Mouse (Mus musculus): ENCODE data around the gene Spry1. TPM values are rescaled to one million over a fixed set of nuclear protein-coding genes. Genes with fewer than 3 reads are reported as not detected.
A peak's percentile ranks its signal among the peaks of the same experiment; 100 is the strongest.

Spry1 gene
- total and polyA plus RNA-seq, 3 experiments = not detected

DNA sequence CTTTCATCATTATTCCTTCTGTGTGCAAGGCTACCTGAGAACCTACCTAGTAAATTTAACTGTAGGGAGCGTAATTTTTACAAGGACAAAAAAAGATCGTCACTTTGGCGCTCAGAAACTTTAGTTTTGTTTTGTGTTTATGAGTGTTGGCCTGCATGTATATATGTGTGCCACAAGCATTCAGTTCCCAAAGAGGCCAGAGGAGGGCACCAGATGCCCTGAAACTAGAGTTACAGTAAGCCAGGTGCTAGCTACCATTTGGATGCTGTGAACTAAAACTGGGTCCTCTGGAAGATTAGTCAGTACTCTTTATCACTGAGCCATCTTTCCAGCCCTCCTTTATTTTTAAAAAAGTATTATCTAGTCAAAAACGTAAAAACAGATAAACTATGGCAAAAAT lies 30.8 kb upstream of the Spry1 start:
- H3K9ac ChIP-seq (ENCODE audit: insufficient read depth, low read depth) = no peak overlapping the region
- H3K4me2 ChIP-seq (ENCODE audit: insufficient read depth, low read depth, poor library complexity, severe bottlenecking) = no peak overlapping the region
- no peaks in the 10 kb centered on the region for H3K27me3 ChIP-seq (replicated peaks)
- no peak overlapping the region for H3K27ac ChIP-seq (ENCODE audit: insufficient read depth, low read depth)
- in situ Hi-C loops (cut with MboI; ENCODE audit: low pct_ligation_motif_present, low pct_unique_long_range_greater_than_20kb, low sequenced_read_pairs) (no loop called here), dilution Hi-C loops (cut with MboI; ENCODE audit: extremely low pct_ligation_motif_present, extremely low pct_unique_long_range_greater_than_20kb, low sequenced_read_pairs) (no loop called here)
- H3K4me1 ChIP-seq (ENCODE audit: control insufficient read depth in 1 of 2, insufficient read depth in 2 of 2) = peaks cover 0 to 2% of the 10 kb centered on the region in 2 experiments; a peak in 1 of 4 replicates
- no peaks in the 10 kb centered on the region for H3K79me2 ChIP-seq (replicated peaks; ENCODE audit: control insufficient read depth, extremely low read depth, insufficient read depth, poor library complexity, severe bottlenecking)
- no peaks in the 10 kb centered on the region for H3K36me3 ChIP-seq (replicated peaks in 1 of 2; ENCODE audit: control insufficient read depth in 1 of 2, insufficient read depth in 1 of 2, low read length in 1 of 2)
- no peak overlapping the region for H3K4me3 ChIP-seq (replicated peaks in 1 of 3; ENCODE audit: low read depth in 2 of 3, low read length in 2 of 3, poor library complexity in 1 of 3)
- TF ChIP-seq SMC3 (IDR thresholded peaks at IDR 0.05; ENCODE audit: low read depth, low read length) (peak; percentile 14; the same call in 1 of the 2 replicates), JUND (conservative IDR thresholded peaks at IDR 0.05; ENCODE audit: low read depth, low read length) (no peak), CTCF (conservative IDR thresholded peaks at IDR 0.05 in 1 of 2, IDR thresholded peaks at IDR 0.05 in 1 of 2; ENCODE audit: low read depth in 2 of 2, low read length in 2 of 2) (peak in 1 of 2 experiments; percentile 48; a peak in 2 of 4 replicates), RAD21 (IDR thresholded peaks at IDR 0.05; ENCODE audit: low read depth, low read length) (peak; percentile 42)
- DNase-seq (ENCODE audit: extremely low read depth) = peak; percentile 14
- H3K9me3 ChIP-seq (replicated peaks; ENCODE audit: low read length) = peaks cover 2% of the 10 kb centered on the region

DNA sequence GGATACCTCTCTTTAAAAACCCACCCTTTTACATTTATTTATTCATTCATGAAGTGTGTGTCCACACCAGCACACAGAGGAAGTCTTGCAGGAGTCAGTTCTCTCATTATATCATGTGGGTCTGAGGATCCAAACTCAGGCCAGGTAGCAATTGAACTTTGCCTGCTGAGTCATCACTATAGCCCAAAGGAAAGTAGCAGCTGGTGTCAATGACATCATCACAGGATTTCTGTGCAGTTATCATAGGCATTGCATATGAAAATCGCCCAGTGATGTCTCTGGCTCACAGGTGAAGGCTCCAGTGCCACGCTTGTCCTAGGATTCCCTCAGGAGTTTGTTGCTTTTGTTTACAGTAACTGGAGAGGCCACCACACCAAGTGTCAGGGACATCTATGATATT lies 29.1 kb upstream of the Spry1 start:
- TF ChIP-seq MAFK (IDR thresholded peaks at IDR 0.05; ENCODE audit: insufficient replicate concordance, low read length) (peak; percentile 63; the same call in 1 of the 2 replicates), GABPA (IDR thresholded peaks at IDR 0.05; ENCODE audit: insufficient replicate concordance, low read depth, low read length) (no peak)
- H3K79me2 ChIP-seq (replicated peaks; ENCODE audit: control insufficient read depth, extremely low read depth, insufficient read depth, poor library complexity, severe bottlenecking) = no peaks in the 10 kb centered on the region
- H3K4me2 ChIP-seq (ENCODE audit: insufficient read depth, low read depth, poor library complexity, severe bottlenecking) = no peak overlapping the region
- in situ Hi-C loops (cut with MboI; ENCODE audit: low pct_ligation_motif_present, low pct_unique_long_range_greater_than_20kb, low sequenced_read_pairs) (no loop called here), dilution Hi-C loops (cut with MboI; ENCODE audit: extremely low pct_ligation_motif_present, extremely low pct_unique_long_range_greater_than_20kb, low sequenced_read_pairs) (no loop called here)
- H3K27ac ChIP-seq (ENCODE audit: insufficient read depth, low read depth) = no peak overlapping the region
- no peaks in the 10 kb centered on the region for H3K27me3 ChIP-seq (replicated peaks)
- no peaks in the 10 kb centered on the region for H3K4me1 ChIP-seq (ENCODE audit: control insufficient read depth in 1 of 2, insufficient read depth in 2 of 2)
- H3K9ac ChIP-seq (ENCODE audit: insufficient read depth, low read depth) = no peak overlapping the region
- no peaks in the 10 kb centered on the region for H3K36me3 ChIP-seq (replicated peaks in 1 of 2; ENCODE audit: control insufficient read depth in 1 of 2, insufficient read depth in 1 of 2, low read length in 1 of 2)
- DNase-seq (ENCODE audit: extremely low read depth) = no peak
- H3K4me3 ChIP-seq (replicated peaks in 1 of 3; ENCODE audit: low read depth in 2 of 3, low read length in 2 of 3, poor library complexity in 1 of 3) = no peak overlapping the region
- H3K9me3 ChIP-seq (replicated peaks; ENCODE audit: low read length) = peaks cover 2% of the 10 kb centered on the region

DNA sequence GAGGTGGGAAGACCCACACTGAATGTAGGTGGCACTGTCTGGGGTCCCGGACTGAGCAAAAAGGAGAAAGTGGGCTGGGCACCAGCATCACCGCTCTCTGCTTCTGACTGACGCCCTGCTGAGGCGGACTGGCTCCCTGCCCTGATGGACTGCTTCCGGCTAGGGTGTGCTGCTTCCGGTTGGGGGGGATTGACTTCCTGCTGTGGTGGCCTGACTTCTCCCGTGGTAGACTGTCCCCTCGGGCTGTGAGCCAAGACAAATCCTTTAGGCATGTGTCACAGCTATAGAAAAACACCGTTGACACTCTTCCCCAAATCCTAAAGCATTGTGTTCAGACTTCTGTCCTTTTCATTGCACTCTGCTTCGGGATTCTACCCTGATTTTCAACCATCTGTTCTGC lies 26.0 kb upstream of the Spry1 start:
- Histone ChIP-seq H3K27ac (ENCODE audit: insufficient read depth, low read depth) (no peak overlapping the region), H3K36me3 (replicated peaks in 1 of 2; ENCODE audit: control insufficient read depth in 1 of 2, insufficient read depth in 1 of 2, low read length in 1 of 2) (no peaks in the 10 kb centered on the region), H3K9me3 (replicated peaks; ENCODE audit: low read length) (peaks cover 2% of the 10 kb centered on the region), H3K9ac (ENCODE audit: insufficient read depth, low read depth) (no peak overlapping the region), H3K79me2 (replicated peaks; ENCODE audit: control insufficient read depth, extremely low read depth, insufficient read depth, poor library complexity, severe bottlenecking) (no peaks in the 10 kb centered on the region), H3K4me1 (ENCODE audit: control insufficient read depth in 1 of 2, insufficient read depth in 2 of 2) (no peaks in the 10 kb centered on the region), H3K4me2 (ENCODE audit: insufficient read depth, low read depth, poor library complexity, severe bottlenecking) (no peak overlapping the region), H3K4me3 (replicated peaks in 1 of 3; ENCODE audit: low read depth in 2 of 3, low read length in 2 of 3, poor library complexity in 1 of 3) (no peak overlapping the region), H3K27me3 (replicated peaks) (no peaks in the 10 kb centered on the region)
- TF ChIP-seq GABPA (IDR thresholded peaks at IDR 0.05; ENCODE audit: insufficient replicate concordance, low read depth, low read length) (no peak), BHLHE40 (IDR thresholded peaks at IDR 0.05; ENCODE audit: low read depth, low read length) (no peak), MAZ (IDR thresholded peaks at IDR 0.05; ENCODE audit: low read depth, low read length) (no peak), E2F4 (IDR thresholded peaks at IDR 0.05; ENCODE audit: insufficient replicate concordance, low read depth, low read length) (no peak), HCFC1 (IDR thresholded peaks at IDR 0.05; ENCODE audit: low read depth, low read length) (no peak), MYC (IDR thresholded peaks at IDR 0.05; ENCODE audit: low read depth, low read length) (no peak), USF1 (IDR thresholded peaks at IDR 0.05; ENCODE audit: low read depth, low read length) (no peak), TCF12 (IDR thresholded peaks at IDR 0.05; ENCODE audit: low read depth, low read length) (no peak), RAD21 (IDR thresholded peaks at IDR 0.05; ENCODE audit: low read depth, low read length) (no peak), RCOR1 (conservative IDR thresholded peaks at IDR 0.05; ENCODE audit: low read depth, low read length) (no peak), IRF4 (IDR thresholded peaks at IDR 0.05; ENCODE audit: low read depth, low read length) (no peak)
- DNase-seq (ENCODE audit: extremely low read depth) = no peak
- in situ Hi-C loops (cut with MboI; ENCODE audit: low pct_ligation_motif_present, low pct_unique_long_range_greater_than_20kb, low sequenced_read_pairs) (no loop called here), dilution Hi-C loops (cut with MboI; ENCODE audit: extremely low pct_ligation_motif_present, extremely low pct_unique_long_range_greater_than_20kb, low sequenced_read_pairs) (no loop called here)

Measured in CH12.LX (cell line).